Mouse (Mus musculus) duodenum, adult 2 months (tissue): Measurements from ENCODE around the gene Supt7l. TPM values are rescaled to one million over a fixed set of nuclear protein-coding genes. Genes with fewer than 3 reads are reported as not detected.

ENCODE experiments used
- polyA plus RNA-seq: library from polyadenylated mRNA; depleted of rRNA; stranded (reverse); fragments of >200 nt; gene quantifications from 2 replicates; pipeline ENCODE4 v1.2.3, GENCODE M21; 2012; ENCODE audit warnings: low replicate concordance; rRNA removed

Supt7l gene
- 4.6 and 6.4 TPM in 2 replicates for polyA plus RNA-seq

GRCm38 (mm10) chr5:31527707-31528106 lies at the start of gene Supt7l:
Gene Supt7l (minus strand): TSS chr5:31527807.

DNA sequence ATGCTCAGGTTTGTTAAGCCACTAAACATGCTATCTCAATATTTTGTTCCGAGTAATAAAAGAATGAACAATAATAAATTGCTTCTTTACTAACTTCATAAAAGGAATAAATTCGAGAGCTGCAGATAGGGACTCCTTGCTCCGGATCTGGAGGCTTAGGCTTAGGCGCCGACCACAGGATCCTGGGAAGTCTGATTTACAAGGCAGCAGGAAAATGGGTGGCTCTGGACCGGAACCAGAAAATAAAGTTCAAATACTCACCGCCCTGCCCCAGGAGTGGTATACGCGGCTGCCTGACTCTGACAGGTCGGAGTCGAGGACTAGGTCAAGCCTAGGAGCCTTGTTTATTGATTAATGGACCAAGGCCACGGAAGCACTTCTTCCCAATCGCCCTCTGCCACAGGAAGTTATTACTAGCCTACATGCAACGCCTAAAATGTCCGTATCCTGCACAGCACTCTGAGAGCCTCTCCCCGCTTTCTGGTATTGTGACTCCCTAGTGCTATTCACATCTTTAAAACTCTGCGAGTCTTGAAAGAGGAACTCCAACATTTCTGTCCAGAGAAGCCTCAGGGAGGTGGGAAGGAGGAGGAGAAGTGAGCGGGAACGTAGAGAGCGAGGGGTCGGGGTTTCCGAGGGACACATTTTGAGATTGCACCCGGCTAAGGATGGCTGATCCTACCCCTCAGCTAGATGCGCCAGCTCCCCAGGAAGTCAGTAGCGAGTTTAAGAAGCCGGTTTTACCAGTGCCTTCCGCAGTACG lies 1.1 kb downstream of the Supt7l start, which contains the start of gene Slc4a1ap:
TSS of gene Slc4a1ap (plus strand) at position 642 of the 763 bp plus-strand sequence.

DNA sequence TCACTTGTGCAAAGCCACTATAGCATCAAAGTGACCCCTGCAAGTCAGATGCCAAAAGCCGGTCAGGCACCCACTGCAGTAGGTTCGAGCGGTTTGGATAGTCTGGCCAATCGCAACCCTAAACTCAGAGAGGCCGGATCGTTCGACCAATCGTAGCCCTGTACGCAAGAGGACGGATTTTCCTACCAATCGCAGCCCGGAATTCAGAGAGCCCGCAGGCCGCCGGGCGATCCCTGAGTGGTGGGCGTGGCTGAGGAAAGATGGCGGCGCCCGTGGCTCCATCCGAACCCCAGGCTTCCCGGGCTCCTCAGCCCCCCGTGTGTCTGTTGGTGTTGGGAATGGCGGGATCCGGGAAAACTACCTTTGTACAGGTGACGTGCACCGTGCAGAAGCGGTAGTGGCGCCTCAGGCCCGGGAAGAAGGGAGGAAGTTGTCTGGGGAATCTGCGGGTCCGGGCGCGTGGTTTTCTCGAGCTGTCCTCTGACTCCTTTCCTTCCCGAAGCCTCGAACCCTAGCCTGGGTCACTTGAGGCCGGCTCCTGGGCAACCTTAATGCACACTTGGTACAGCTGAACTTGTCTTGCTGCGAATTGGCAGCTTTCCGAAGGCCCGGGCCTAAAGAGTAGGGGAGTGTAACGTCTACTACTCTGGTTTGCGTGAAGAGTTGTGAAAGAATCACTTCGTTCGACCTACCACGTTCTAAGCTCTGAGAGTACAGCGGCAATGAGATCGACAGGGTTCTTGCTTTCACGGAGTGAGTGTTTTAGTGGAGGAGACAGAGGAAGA lies 32.9 kb downstream of the Supt7l start, which contains the start of gene Gpn1:
TSS of gene Gpn1 (plus strand) at position 229 of the 785 bp plus-strand sequence.

GRCm38 (mm10) chr5:31485440-31485839 lies 42.2 kb downstream of the Supt7l start, which contains the start of gene 4930548H24Rik:
Gene 4930548H24Rik (plus strand): TSS chr5:31485740.

Other genes with a start within 250 kb of the Supt7l start
- gene Ift172, start 236.7 kb downstream of the Supt7l start, polyA plus RNA-seq = 31.0 and 35.5 TPM in 2 replicates
- 2.6 and 5.2 TPM in 2 replicates for gene Fndc4, start 231.7 kb downstream of the Supt7l start, polyA plus RNA-seq
- not detected in 2 replicates for gene Gckr, start 230.4 kb downstream of the Supt7l start, polyA plus RNA-seq
- gene Zfp512, start 75.4 kb downstream of the Supt7l start, polyA plus RNA-seq = 3.0 and 4.6 TPM in 2 replicates
- gene 4930548H24Rik, start 42.1 kb downstream of the Supt7l start, polyA plus RNA-seq = not detected in 2 replicates
- 3.9 and 15.5 TPM in 2 replicates for gene Gpn1, start 33.1 kb downstream of the Supt7l start, polyA plus RNA-seq
- 7.0 and 9.3 TPM in 2 replicates for gene Slc4a1ap, start 812 bp downstream of the Supt7l start, polyA plus RNA-seq
- gene Mrpl33, start 69.1 kb upstream of the Supt7l start, polyA plus RNA-seq = 3.8 and 4.0 TPM in 2 replicates
- gene Rbks, start 169.8 kb upstream of the Supt7l start, polyA plus RNA-seq = 8.7 and 16.7 TPM in 2 replicates
- gene Babam2, start 169.9 kb upstream of the Supt7l start, polyA plus RNA-seq = 18.7 and 19.2 TPM in 2 replicates